Mouse (Mus musculus) neural tube, embryonic 15.5 days (tissue): ENCODE results near the gene Tcap. TPM values are rescaled to one million over a fixed set of nuclear protein-coding genes. Genes with fewer than 3 reads are reported as not detected.
"Not testable (repeated sequence)": the region's sequence is repeated elsewhere in the genome, so short reads cannot be mapped to it uniquely, and the experiment has no call there.

Experiments
- ATAC-seq: fragments of 200-750 bp; cut with Nextera tagmentation; 2 replicates; pipeline ENCODE4 v1.8.0; 2017; ENCODE audit warnings: mild to moderate bottlenecking, moderate TSS enrichment, moderate library complexity; ENCODE audit not compliant: low FRiP score
- H3K27ac ChIP-seq: fragments of 300-500 bp; sonication (generic); replicated peaks from 2 replicates; pipeline ENCODE4 v1.5.1; 2015; ENCODE audit warnings: mild to moderate bottlenecking, inconsistent platforms
- H3K27me3 ChIP-seq: fragments of 300-500 bp; sonication (generic); replicated peaks from 2 replicates; pipeline ENCODE4 v1.6.1; 2015; ENCODE audit warnings: inconsistent platforms
- H3K36me3 ChIP-seq: fragments of 300-500 bp; sonication (generic); 2 replicates; pipeline ENCODE4 v1.6.1; 2015; ENCODE audit warnings: inconsistent platforms
- H3K4me1 ChIP-seq: fragments of 300-500 bp; sonication (generic); 2 replicates; pipeline ENCODE4 v1.6.1; 2015; ENCODE audit warnings: inconsistent platforms
- H3K4me2 ChIP-seq: fragments of 300-500 bp; sonication (generic); 2 replicates; pipeline ENCODE4 v1.6.1; 2015; ENCODE audit warnings: inconsistent platforms, mild to moderate bottlenecking, moderate library complexity
- H3K4me3 ChIP-seq: fragments of 300-500 bp; sonication (generic); replicated peaks from 2 replicates; pipeline ENCODE4 v1.5.1; 2015; ENCODE audit warnings: mild to moderate bottlenecking, inconsistent platforms
- H3K9ac ChIP-seq: fragments of 300-500 bp; sonication (generic); replicated peaks from 2 replicates; pipeline ENCODE4 v1.6.1; 2015; ENCODE audit warnings: mild to moderate bottlenecking, inconsistent platforms
- H3K9me3 ChIP-seq: fragments of 300-500 bp; sonication (generic); replicated peaks from 2 replicates; pipeline ENCODE4 v1.6.1; 2016; ENCODE audit warnings: inconsistent platforms
- WGBS: fragments of 180-500 bp; shearing (Covaris S2); methylation state at CpG from one replicate; pipeline ENCODE4 v1.1.7; 2015; ENCODE audit warnings: mixed read lengths; 5-methylcytosine and 5-hydroxymethylcytosine counted together
- polyA plus RNA-seq: library from polyadenylated mRNA; unstranded; fragments of >200 nt; fragmentation: Nextera tagmentation; extraction: Ambion mirVana; gene quantifications from 2 replicates; pipeline ENCODE4 v1.2.1, GENCODE M21; 2015

The Tcap gene
- polyA plus RNA-seq, 1 experiment from 2014 or later, result 1.7 TPM

GRCm38 (mm10) chr11:98371556-98372240 lies 11.9 kb upstream of the Tcap start:
- H3K9ac ChIP-seq, result no peak overlapping the region
- H3K27ac ChIP-seq, result no peak overlapping the region
- H3K4me1 ChIP-seq, result peaks cover 15% of the 10 kb centered on the region; the same call in 1 of the 2 replicates
- WGBS, result 32% methylated on average over 10 of the region's 10 CpGs
- peaks cover 20% of the 10 kb centered on the region for H3K36me3 ChIP-seq
- H3K4me2 ChIP-seq, result no peak overlapping the region
- H3K4me3 ChIP-seq, result no peak overlapping the region
- ATAC-seq, result peak; percentile 45
- H3K9me3 ChIP-seq, result no peaks in the 10 kb centered on the region
- no peaks in the 10 kb centered on the region for H3K27me3 ChIP-seq

GRCm38 (mm10) chr11:98372406-98372805 lies 11.2 kb upstream of the Tcap start:
- Histone ChIP-seq H3K4me3 (no peak overlapping the region), H3K4me1 (peaks cover 15% of the 10 kb centered on the region; the same call in 1 of the 2 replicates), H3K9ac (no peak overlapping the region), H3K27me3 (no peaks in the 10 kb centered on the region), H3K4me2 (no peak overlapping the region), H3K9me3 (no peaks in the 10 kb centered on the region), H3K27ac (no peak overlapping the region), H3K36me3 (peaks cover 27% of the 10 kb centered on the region)
- no peak for ATAC-seq
- 13% methylated on average over 2 of the region's 2 CpGs for WGBS

- H3K27ac ChIP-seq, result no peak overlapping the region
- H3K27me3 ChIP-seq, result no peaks in the 10 kb centered on the region
- H3K9me3 ChIP-seq, result no peaks in the 10 kb centered on the region
- H3K4me3 ChIP-seq, result no peak overlapping the region
- H3K4me1 ChIP-seq, result peaks cover 15% of the 10 kb centered on the region; the same call in 1 of the 2 replicates
- H3K9ac ChIP-seq, result no peak overlapping the region
- no peak for ATAC-seq
- H3K4me2 ChIP-seq, result no peak overlapping the region
- WGBS, result 96% methylated on average over 6 of the region's 6 CpGs
- H3K36me3 ChIP-seq, result peaks cover 35% of the 10 kb centered on the region
These were observed 10.4 kb upstream of the Tcap start for GRCm38 (mm10) chr11:98373244-98373643.

GRCm38 (mm10) chr11:98374266-98374665 lies 9.3 kb upstream of the Tcap start:
- WGBS, result 76% methylated on average over 8 of the region's 8 CpGs
- no peak for ATAC-seq
- no peak overlapping the region for H3K27ac ChIP-seq

GRCm38 (mm10) chr11:98376756-98377155 lies 6.9 kb upstream of the Tcap start:
- Histone ChIP-seq H3K27me3 (no peaks in the 10 kb centered on the region), H3K36me3 (peaks cover 58% of the 10 kb centered on the region), H3K9ac (no peak overlapping the region), H3K4me2 (no peak overlapping the region), H3K27ac (no peak overlapping the region), H3K4me1 (peaks cover 4% of the 10 kb centered on the region; the same call in 1 of the 2 replicates), H3K9me3 (no peaks in the 10 kb centered on the region), H3K4me3 (no peak overlapping the region)
- WGBS, result 77% methylated on average over 5 of the region's 5 CpGs
- ATAC-seq, result no peak

More at GRCm38 (mm10) chr11:98374266-98374665, 9.3 kb upstream of the Tcap start:
- H3K9me3 ChIP-seq, result no peaks in the 10 kb centered on the region
- H3K4me1 ChIP-seq, result peaks cover 15% of the 10 kb centered on the region; the same call in 1 of the 2 replicates
- H3K4me2 ChIP-seq, result no peak overlapping the region
- H3K4me3 ChIP-seq, result no peak overlapping the region
- H3K27me3 ChIP-seq, result no peaks in the 10 kb centered on the region
- peaks cover 44% of the 10 kb centered on the region for H3K36me3 ChIP-seq
- no peak overlapping the region for H3K9ac ChIP-seq

GRCm38 (mm10) chr11:98377787-98378186 lies 5.8 kb upstream of the Tcap start:
- H3K27ac ChIP-seq, result no peak overlapping the region
- ATAC-seq, result no peak
- no peak overlapping the region for H3K4me3 ChIP-seq
- H3K4me1 ChIP-seq, result no peaks in the 10 kb centered on the region
- 86% methylated on average over 11 of the region's 11 CpGs for WGBS
- no peaks in the 10 kb centered on the region for H3K9me3 ChIP-seq
- peaks cover 57% of the 10 kb centered on the region for H3K36me3 ChIP-seq
- H3K27me3 ChIP-seq, result no peaks in the 10 kb centered on the region
- no peak overlapping the region for H3K9ac ChIP-seq
- H3K4me2 ChIP-seq, result no peak overlapping the region

- Histone ChIP-seq H3K9me3 (no peaks in the 10 kb centered on the region), H3K4me1 (no peaks in the 10 kb centered on the region), H3K27me3 (no peaks in the 10 kb centered on the region), H3K36me3 (peaks cover 54% of the 10 kb centered on the region), H3K9ac (no peak overlapping the region), H3K4me2 (no peak overlapping the region), H3K27ac (no peak overlapping the region), H3K4me3 (no peak overlapping the region)
- WGBS, result 92% methylated on average over 7 of the region's 7 CpGs
- no peak for ATAC-seq
These were observed 4.2 kb upstream of the Tcap start for GRCm38 (mm10) chr11:98379379-98379778.

- 80% methylated on average over 6 of the region's 6 CpGs for WGBS
- Histone ChIP-seq H3K9ac (no peak overlapping the region), H3K9me3 (no peaks in the 10 kb centered on the region), H3K4me3 (no peak overlapping the region), H3K27me3 (peaks cover 7% of the 10 kb centered on the region; the same call in 1 of the 2 replicates), H3K4me1 (no peaks in the 10 kb centered on the region), H3K36me3 (peaks cover 52% of the 10 kb centered on the region), H3K4me2 (no peak overlapping the region), H3K27ac (no peak overlapping the region)
- no peak for ATAC-seq
These were observed 3.5 kb upstream of the Tcap start for GRCm38 (mm10) chr11:98380106-98380505.

- ATAC-seq, result no peak
- H3K9ac ChIP-seq, result no peak overlapping the region
- no peaks in the 10 kb centered on the region for H3K9me3 ChIP-seq
- H3K36me3 ChIP-seq, result peaks cover 39% of the 10 kb centered on the region
- H3K4me3 ChIP-seq, result no peak overlapping the region
- no peak overlapping the region for H3K27ac ChIP-seq
- WGBS, result 92% methylated on average over 2 of the region's 2 CpGs
- H3K27me3 ChIP-seq, result peaks cover 21% of the 10 kb centered on the region
- H3K4me2 ChIP-seq, result no peak overlapping the region
- H3K4me1 ChIP-seq, result peaks cover 4% of the 10 kb centered on the region; the same call in 1 of the 2 replicates
These were observed 2.0 kb upstream of the Tcap start for GRCm38 (mm10) chr11:98381651-98382050.

GRCm38 (mm10) chr11:98382405-98382804 lies 1.2 kb upstream of the Tcap start:
- Histone ChIP-seq H3K27me3 (peaks cover 28% of the 10 kb centered on the region), H3K36me3 (peaks cover 31% of the 10 kb centered on the region)
- not testable (repeated sequence) for H3K27ac ChIP-seq, H3K4me2 ChIP-seq, H3K4me1 ChIP-seq, H3K9ac ChIP-seq, H3K4me3 ChIP-seq, H3K9me3 ChIP-seq, ATAC-seq
- 60% methylated on average over 2 of the region's 2 CpGs for WGBS

GRCm38 (mm10) chr11:98384216-98384615 lies 605 bp downstream of the Tcap start:
- 73% methylated on average over 20 of the region's 20 CpGs for WGBS

More at GRCm38 (mm10) chr11:98384216-98384615, 605 bp downstream of the Tcap start:
- ATAC-seq, result no peak
- H3K36me3 ChIP-seq, result peaks cover 14% of the 10 kb centered on the region
- H3K27me3 ChIP-seq, result peaks cover 46% of the 10 kb centered on the region
- H3K4me3 ChIP-seq, result no peak overlapping the region
- no peaks in the 10 kb centered on the region for H3K9me3 ChIP-seq
- no peak overlapping the region for H3K4me2 ChIP-seq
- no peak overlapping the region for H3K27ac ChIP-seq
- H3K9ac ChIP-seq, result no peak overlapping the region
- H3K4me1 ChIP-seq, result peaks cover 9% of the 10 kb centered on the region; the same call in 1 of the 2 replicates
